Mouse (Mus musculus) fibroblast of lung, adult 2 months (primary cell): ENCODE data around the gene Ugt2b34.
"Not testable (repeated sequence)": the region's sequence is repeated elsewhere in the genome, so short reads cannot be mapped to it uniquely, and the experiment has no call there.

Experiments
- DNase-seq: peaks from one replicate; pipeline ENCODE4 v3.0.0-alpha.2; 2011; ENCODE audit warnings: low read depth

Gene Ugt2b34

GRCm38 (mm10) chr5:86906758-86907157 is at the start of gene Ugt2b34:
Gene Ugt2b34, minus strand, starts transcription at chr5:86906937.
- DNase-seq = no peak

- DNase-seq = no peak
These were observed 35.4 kb upstream of the Ugt2b34 start for GRCm38 (mm10) chr5:86942111-86942510.

DNA sequence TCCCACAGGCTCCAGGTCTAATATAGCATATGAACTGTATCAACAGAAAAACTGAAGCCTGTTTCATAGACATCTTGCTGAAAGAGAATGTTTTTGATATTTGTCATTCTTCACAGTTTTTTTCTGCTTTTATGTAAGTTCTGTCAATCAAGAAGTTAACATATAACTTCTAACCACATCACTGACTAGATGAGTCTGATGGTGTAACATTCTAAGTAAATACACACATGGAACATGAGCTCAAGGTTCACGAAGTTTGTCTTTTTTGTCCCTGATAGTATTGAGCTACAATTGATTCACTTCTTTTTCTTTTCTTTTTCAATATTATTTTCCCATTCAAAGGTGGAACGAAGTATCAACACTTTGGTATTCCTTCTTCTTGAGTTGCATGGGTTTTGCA is 19.7 kb upstream of the Ugt2b34 start, which contains the start of gene Ugt2b1:
Ugt2b1 (minus strand) TSS at position 105 of the 400 bp plus-strand sequence.
- no peak for DNase-seq

- no peak for DNase-seq
These were observed 14.0 kb upstream of the Ugt2b34 start for GRCm38 (mm10) chr5:86920661-86921233.

DNA sequence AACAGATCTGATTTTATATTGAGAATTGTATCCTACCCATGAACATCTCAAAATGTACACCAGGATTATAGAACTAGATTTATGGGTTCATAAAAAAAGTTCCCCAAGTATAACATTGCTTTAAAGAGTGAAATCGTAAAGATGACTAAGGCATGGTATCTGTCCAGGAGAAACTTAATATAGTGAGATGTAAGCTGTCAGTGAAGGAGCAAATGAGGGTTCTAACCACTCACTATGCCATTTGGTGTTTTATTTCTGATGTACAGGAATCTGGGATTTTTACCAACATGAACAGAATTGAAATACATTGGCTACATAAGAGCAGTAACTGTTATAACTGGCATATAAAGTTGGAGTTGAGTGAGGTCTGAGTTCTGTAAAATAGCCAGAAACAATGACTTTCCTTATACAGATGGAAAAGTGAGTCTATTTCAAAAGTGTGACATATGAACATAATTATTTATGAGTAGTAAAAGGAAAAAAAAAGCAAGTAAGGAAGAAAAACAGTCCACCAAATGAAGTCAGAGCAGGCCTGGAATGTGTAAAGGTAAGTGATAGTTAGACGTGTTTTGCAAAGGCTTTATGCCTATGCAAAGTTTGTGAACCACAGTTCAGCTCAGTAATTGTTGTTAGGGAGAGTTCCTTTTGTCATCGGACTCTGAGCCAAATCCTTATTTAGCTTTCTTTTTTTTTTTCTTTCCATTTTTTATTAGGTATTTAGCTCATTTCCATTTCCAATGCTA is 4.8 kb upstream of the Ugt2b34 start:
- DNase-seq = no peak

DNA sequence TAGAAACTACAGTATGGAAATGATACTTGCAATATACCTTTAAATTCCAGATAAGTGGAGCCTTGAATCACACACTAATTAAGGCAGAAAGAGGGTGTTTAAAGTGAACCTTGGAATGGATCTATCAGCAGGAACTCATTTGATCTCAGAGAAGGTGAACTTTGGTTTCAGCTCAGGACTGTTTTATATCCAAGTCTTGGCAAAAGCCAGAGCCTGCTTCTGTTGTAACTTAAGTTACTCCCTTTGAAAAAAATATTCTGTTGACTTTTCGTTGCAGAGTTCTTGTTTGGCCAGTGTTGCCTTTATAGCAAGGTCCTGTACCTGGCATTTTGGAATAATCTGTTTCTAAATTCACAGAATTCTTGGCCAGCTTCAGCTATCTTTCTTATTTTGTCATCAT is 4.0 kb upstream of the Ugt2b34 start:
- DNase-seq = no peak

DNA sequence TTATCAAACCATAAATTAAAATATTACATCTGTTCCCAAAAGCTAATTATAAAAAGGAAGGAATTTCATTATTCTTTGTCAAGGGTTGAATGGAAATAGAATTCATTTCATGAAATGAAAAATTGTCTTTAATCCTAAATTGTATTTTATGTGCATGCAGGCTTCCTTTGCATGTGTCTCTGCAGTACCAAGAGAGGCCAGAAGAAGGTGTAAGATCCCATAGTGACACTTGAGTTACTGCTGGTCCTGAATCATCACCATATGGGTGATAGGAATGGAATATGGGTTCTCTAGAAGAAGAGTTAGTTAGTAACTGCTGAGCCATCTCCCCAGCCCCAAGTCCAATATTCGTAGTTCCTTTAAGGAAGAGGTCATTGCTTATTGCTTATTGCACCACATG is 16.8 kb downstream of the Ugt2b34 start:
- no peak for DNase-seq

- no peak for DNase-seq
These were observed 18.3 kb downstream of the Ugt2b34 start for GRCm38 (mm10) chr5:86888420-86888819.

DNA sequence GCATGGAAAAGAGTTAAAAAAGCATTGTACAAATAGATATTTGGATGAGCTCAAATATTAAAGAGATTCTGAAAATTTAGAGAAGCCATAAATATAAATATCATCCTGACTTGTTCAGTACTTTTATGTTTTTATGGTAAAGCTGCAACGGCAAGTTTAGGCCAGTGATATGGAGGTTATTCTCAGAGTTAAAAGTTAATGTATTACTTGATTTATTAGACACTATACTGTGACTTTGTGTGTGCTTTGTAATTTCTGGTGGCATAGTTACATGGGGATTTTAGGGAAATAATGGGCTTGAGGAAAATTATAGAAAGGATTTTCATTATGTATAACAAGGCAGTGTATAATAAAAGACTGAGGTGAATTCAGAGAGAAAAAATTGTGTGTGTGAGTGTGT is 19.7 kb downstream of the Ugt2b34 start:
- no peak for DNase-seq

DNA sequence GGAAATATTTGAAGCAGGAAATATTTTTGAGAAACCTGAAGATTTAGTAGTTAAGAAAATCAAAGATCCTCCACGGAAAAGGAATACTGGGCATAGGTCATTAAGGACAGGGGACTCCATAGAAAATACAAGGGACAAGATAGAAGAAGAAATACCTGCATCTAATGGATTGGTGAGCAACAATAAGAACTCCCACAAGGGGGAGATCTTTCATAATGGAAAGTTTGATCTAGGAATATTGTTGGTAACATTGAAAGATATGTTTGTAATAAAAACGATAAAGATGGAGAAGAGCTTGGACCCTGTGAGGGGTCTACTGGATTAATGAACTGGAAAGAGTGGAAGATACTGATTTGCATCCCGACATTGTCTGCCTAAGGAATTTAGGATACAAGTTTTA is 20.1 kb downstream of the Ugt2b34 start:
- DNase-seq = no peak

GRCm38 (mm10) chr5:86871877-86872276 is 34.9 kb downstream of the Ugt2b34 start:
- DNase-seq = no peak

- no peak for DNase-seq
These were observed 48.4 kb downstream of the Ugt2b34 start for GRCm38 (mm10) chr5:86858336-86858735.

GRCm38 (mm10) chr5:86857682-86858081 is 49.1 kb downstream of the Ugt2b34 start:
- no peak for DNase-seq

GRCm38 (mm10) chr5:86856505-86856904 is 50.2 kb downstream of the Ugt2b34 start:
- not testable (repeated sequence) for DNase-seq

GRCm38 (mm10) chr5:86851658-86852057 is 55.1 kb downstream of the Ugt2b34 start:
- no peak for DNase-seq

GRCm38 (mm10) chr5:86850104-86850503 is 56.6 kb downstream of the Ugt2b34 start:
- peak; percentile 2 for DNase-seq

- not testable (repeated sequence) for DNase-seq
These were observed 65.5 kb downstream of the Ugt2b34 start for GRCm38 (mm10) chr5:86841261-86841660.

GRCm38 (mm10) chr5:86840207-86840606 is 66.5 kb downstream of the Ugt2b34 start:
- DNase-seq = no peak
